Mouse (Mus musculus) CD8-positive naive resting alpha-beta T cell, adult 2 months (primary cell): ENCODE results near the gene Kcnj6.

ENCODE experiments used
- DNase-seq, 2 experiments: peaks; one replicate each; pipeline ENCODE4 v3.0.0; 2022; ENCODE audit warnings: low read depth in 2 of 2, low spot score in 2 of 2

Gene Kcnj6

GRCm38 (mm10) chr16:94782110-94782946 lies 215.2 kb downstream of the Kcnj6 start:
- no peak for DNase-seq

DNA sequence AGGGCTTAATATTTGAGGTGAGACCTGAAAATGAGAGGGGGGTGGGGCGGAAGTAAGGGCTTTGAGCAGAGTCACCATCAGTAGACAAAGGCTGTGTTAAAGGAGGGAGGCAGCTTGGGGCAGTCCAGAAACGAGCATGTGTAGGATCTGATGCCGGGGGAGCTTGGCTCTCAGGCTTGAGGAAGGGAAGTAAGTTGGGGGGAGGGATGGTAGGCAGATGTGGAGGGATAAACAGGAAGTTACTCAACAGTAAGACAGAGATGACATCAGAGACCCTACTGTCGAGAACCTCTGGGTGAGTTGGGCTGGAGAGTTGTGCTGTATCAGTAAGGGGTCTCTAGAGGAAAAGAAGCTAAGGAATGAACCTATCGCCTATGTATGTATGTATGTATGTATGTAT lies 223.6 kb downstream of the Kcnj6 start:
- DNase-seq = no peak

- no peak for DNase-seq
Measured at GRCm38 (mm10) chr16:94767606-94768005, 229.9 kb downstream of the Kcnj6 start.

DNA sequence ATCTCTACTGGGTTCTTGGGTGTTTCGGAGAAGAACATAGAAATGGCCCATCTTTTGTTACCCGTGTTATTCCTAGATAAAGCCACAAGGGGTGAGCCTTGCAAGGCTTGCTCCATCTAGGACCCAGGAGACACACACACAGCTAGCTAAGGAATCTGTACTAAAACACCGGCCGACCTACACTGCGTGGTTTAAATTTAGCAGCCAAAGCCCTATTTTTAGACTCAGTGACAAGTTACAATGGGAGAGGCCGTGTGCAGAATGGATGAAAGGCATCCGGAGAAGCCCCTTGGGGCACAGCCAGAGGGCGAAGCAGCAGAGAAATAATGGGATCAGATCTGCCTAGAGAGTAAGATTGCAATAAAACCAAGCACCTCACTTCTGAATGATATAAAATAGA lies 232.4 kb downstream of the Kcnj6 start:
- no peak for DNase-seq

DNA sequence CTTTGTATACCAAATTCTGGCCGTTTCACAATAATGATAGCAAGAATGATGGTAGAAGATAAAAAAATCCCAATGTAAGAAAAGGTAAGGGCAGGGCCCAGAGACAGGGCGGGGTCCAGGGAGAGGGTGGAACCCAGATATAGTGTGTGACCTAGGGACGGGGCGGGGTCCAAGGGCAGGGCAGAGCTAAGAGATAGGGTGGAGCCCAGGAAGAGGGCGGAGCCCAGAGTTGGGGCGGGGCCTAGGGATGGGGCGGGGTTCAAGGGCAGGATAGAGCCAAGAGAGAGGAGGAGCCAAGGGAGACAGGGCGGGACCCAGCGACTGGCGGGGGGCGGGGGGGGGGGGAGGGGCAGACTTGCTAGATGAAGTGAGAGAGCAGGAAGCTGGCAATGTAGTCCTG lies 236.8 kb downstream of the Kcnj6 start:
- DNase-seq = no peak

GRCm38 (mm10) chr16:94759761-94760160 lies 237.7 kb downstream of the Kcnj6 start:
- DNase-seq = no peak

DNA sequence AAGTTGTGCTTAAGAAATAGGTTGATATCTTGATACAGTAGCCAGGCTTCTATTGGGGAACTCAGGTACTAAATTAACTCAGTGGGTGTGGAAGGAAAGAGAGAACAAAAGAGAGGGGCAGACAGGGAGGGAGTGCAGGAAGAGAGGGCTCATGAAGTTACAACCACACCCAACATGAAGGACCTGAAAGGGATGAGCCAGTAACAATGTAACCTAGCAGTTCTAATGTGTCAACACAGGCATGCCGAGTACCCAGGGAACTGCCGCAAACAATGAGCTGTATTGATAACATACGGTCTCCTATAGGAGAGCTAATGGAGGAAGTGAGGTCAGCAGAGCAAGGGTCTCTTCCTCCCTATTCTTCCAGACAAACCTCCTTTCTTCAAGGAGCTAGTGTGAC lies 238.9 kb downstream of the Kcnj6 start:
- no peak for DNase-seq

- no peak for DNase-seq
Measured at GRCm38 (mm10) chr16:94756352-94756751, 241.1 kb downstream of the Kcnj6 start.

GRCm38 (mm10) chr16:94753453-94753852 lies 244.0 kb downstream of the Kcnj6 start:
- DNase-seq = no peak

DNA sequence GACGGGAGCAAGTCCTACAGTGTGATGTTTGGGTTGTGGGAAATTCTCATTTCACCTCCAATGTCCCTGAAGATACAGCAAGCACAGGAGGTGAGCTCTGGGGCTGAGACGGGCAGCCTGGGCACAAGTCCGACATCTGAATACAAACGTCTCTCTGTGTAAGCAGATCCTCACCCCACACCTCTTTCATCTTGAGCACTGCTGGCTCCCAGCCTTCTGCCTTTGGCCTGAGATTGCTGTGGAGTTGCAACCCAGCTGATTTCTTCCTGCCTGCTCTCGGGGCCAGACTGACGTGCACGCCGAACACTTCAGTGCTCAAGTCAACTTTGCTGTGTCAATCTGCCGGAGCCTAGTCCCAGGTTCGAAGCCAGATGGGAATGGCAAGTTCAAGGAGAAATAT lies 244.7 kb downstream of the Kcnj6 start:
- DNase-seq = no peak

DNA sequence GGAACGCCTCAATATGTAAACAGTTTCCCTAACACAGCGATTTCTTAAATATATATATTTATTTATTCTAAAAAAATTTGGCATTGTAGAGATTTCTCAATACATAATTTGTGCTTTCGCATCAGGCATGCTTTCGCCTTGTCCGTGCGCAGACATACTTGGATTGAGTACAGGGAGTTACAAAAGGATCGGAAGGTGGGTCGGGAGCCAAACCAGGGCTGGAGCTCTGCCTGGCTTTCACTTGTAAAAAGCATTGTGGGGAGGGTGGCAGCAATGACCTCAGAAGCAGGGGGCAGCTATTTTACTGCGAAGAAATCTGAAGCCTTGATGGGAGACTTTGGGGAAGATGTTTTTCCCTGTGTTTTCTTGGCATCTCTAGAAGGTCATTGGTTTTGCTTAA lies 252.5 kb downstream of the Kcnj6 start:
- DNase-seq = no peak

DNA sequence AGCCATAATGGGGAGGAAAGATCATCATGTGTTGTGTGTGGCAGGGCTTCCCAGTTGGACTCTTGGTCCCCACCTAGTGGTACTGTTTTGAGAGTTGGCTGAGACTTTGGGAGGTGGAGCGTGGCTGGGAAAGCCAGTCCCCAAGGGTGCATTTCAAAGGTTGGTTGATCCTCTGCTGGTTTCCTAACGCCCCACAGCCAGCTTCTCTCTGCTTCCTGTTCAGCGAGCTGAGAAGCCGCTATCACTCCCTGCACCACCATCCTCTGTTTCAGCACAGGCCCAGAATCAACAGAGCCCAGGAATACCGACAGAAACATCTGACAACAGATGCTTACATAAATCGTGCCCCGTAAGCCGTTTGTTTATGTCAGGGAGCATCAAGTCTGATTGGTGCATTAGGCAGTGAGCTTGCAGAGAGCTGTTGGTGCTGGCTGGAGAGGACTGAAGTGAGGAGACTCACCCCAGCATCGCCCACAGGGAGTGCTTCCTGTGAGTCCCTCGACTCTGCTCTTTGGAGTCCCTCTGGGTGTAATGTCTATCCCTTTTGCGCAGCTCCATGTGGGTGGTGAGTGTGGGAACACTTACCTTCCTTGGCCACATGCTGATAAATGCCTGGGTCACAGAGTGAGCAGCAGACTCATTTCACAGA lies 253.5 kb downstream of the Kcnj6 start:
- DNase-seq = no peak

GRCm38 (mm10) chr16:94737359-94737687 lies 260.2 kb downstream of the Kcnj6 start:
- DNase-seq = no peak

- DNase-seq = no peak
Measured at GRCm38 (mm10) chr16:94736462-94737358, 260.8 kb downstream of the Kcnj6 start.

DNA sequence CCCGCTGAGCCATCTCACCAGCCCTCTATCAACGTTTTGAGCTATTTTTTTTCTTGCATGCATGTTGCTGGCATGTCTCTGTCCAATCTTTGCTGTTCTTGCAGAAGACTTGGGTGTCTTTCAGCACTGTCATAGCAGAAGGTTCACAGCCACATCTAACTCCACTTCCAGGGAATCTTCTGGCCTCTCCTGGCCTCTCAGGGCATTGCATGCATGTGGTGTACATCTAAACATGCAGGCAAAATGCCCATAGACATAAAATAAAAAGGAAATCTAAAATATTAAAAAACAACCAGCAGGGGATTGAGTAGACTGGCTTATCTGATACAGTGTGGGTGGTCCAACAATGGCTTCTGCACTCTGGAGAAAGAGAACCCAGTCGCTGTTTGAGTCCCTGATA lies 262.0 kb downstream of the Kcnj6 start:
- no peak for DNase-seq

DNA sequence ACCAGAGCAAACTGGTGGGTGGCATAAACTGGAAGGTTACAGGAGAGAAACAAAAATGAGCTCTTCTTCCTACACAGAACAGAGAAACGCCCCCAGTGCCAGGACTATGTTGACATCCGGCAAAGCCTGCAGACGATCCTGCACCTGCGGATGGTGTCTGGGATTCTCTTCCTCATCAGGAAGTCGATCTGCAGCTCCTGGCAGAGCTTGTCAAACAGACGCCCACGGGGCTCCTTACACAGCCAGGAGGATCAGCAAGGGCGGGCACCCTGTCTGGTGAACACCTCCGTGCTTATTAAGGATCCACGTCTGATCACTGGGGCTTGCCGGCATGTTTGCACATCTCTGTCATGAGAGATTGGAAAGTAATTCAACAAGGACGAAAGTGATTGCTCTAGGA lies 266.5 kb downstream of the Kcnj6 start:
- DNase-seq = no peak

GRCm38 (mm10) chr16:94729236-94729635 lies 268.3 kb downstream of the Kcnj6 start:
- no peak for DNase-seq

GRCm38 (mm10) chr16:94724747-94725211 lies 272.7 kb downstream of the Kcnj6 start:
- peak; percentile 34 to 36 for DNase-seq

GRCm38 (mm10) chr16:94724061-94724596 lies 273.4 kb downstream of the Kcnj6 start:
- peak; percentile 64 to 74 for DNase-seq

DNA sequence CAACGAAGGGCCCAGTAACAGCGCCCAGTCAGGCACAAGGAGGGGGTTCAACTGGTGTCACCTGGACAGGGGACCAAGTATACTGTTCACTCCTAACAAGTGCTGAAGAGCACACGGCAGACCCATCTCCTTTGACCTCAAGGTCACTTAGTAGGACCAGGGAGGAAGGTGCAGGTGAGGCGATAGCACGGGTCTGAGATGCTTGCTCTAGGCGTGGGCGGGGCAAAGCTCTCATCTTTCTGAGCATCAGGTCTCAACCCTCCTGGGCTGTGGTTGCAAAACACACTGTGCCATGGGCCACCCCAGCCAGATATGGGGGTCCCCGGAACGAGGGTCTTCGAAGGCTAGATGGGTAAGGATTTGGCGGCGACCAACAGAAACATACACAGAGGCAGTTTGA lies 274.6 kb downstream of the Kcnj6 start:
- DNase-seq = no peak

DNA sequence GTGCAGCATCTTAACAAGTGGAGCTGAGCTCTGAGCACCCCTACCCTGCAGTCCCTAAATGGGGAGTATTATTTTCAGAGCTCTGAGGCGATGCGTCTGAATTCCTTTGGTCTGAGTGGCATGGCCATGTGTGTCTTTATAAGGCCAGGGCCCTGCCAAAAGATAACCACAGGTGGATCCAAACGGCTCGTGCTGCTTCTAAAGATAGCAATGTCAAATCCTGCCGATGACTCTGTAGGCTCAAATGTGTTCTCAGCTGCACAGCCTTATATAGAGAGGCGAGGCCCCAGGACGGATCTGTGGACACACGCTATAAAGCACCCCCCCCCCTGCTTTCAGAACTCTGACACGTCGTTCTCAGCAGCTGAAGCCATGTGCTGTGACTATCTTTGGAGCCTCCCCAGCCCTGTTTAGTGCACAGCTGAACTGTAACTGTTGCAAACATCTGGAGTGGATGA lies 275.9 kb downstream of the Kcnj6 start:
- DNase-seq = no peak
